Mouse (Mus musculus) midbrain, embryonic 12.5 days (tissue): Measurements from ENCODE around the gene Tmem104. TPM values are rescaled to one million over a fixed set of nuclear protein-coding genes. Genes with fewer than 3 reads are reported as not detected.

Experiments
- ATAC-seq: fragments of 200-750 bp; cut with Nextera tagmentation; 2 replicates; pipeline ENCODE4 v1.8.0; 2017; ENCODE audit warnings: low read depth, moderate TSS enrichment, moderate library complexity; ENCODE audit not compliant: low FRiP score
- H3K27ac ChIP-seq: fragments of 300-500 bp; sonication (generic); replicated peaks from 2 replicates; pipeline ENCODE4 v1.5.1; 2016; ENCODE audit warnings: mild to moderate bottlenecking
- H3K27me3 ChIP-seq: fragments of 300-500 bp; sonication (generic); 2 replicates; pipeline ENCODE4 v1.6.1; 2016; ENCODE audit warnings: mild to moderate bottlenecking
- H3K36me3 ChIP-seq: fragments of 300-500 bp; sonication (generic); 2 replicates; pipeline ENCODE4 v1.6.1; 2016
- H3K4me1 ChIP-seq: fragments of 300-500 bp; sonication (generic); 2 replicates; pipeline ENCODE4 v1.6.1; 2016
- H3K4me2 ChIP-seq: fragments of 300-500 bp; sonication (generic); replicated peaks from 2 replicates; pipeline ENCODE4 v1.6.1; 2016; ENCODE audit warnings: mild to moderate bottlenecking, moderate library complexity
- H3K4me3 ChIP-seq: fragments of 300-500 bp; sonication (generic); 2 replicates; pipeline ENCODE4 v1.5.1; 2016; ENCODE audit warnings: mild to moderate bottlenecking
- H3K9ac ChIP-seq: fragments of 300-500 bp; sonication (generic); replicated peaks from 2 replicates; pipeline ENCODE4 v1.6.1; 2016; ENCODE audit warnings: mild to moderate bottlenecking, moderate library complexity
- H3K9me3 ChIP-seq: fragments of 300-500 bp; sonication (generic); 2 replicates; pipeline ENCODE4 v1.6.1; 2016; ENCODE audit warnings: mild to moderate bottlenecking
- WGBS: fragments of 180-500 bp; shearing (Covaris S2); methylation state at CpG from one replicate; pipeline ENCODE4 v1.1.7; 2016; 5-methylcytosine and 5-hydroxymethylcytosine counted together
- polyA plus RNA-seq: library from polyadenylated mRNA; unstranded; fragments of >200 nt; fragmentation: Nextera tagmentation; extraction: Ambion mirVana; gene quantifications from 2 replicates; pipeline ENCODE4 v1.2.1, GENCODE M21; 2016

Gene Tmem104
- polyA plus RNA-seq, 1 experiment from 2014 or later: 9.2 TPM

DNA sequence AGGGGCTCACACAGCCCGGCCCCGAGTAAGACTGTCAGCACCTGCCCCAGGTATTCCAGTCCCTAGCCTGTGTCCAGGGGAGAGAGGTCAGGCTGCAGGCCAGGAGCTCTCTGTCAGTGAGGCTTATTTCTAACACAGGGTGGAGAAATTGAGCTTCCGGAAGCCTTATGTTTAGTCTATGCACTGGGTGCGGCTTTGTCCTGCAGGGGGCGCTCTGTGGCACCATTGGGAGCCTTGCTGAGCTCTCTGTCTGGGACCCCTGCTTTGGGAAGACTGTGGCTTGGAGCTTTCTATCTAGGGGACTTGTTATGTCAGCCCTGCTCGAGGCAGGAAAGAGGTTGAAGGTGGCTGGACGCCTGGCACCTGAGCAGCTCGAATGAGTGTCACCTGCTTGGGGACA, 37.6 kb downstream of the Tmem104 start:
- peaks cover 59% of the 10 kb centered on the region for H3K4me1 ChIP-seq
- H3K9me3 ChIP-seq: no peaks in the 10 kb centered on the region
- H3K36me3 ChIP-seq: peaks cover 3% of the 10 kb centered on the region; the same call in 1 of the 2 replicates
- peaks cover 20% of the 10 kb centered on the region for H3K27me3 ChIP-seq
- 46% methylated on average over 8 of the region's 8 CpGs for WGBS
- no peak overlapping the region for H3K9ac ChIP-seq
- H3K4me3 ChIP-seq: no peak overlapping the region
- H3K4me2 ChIP-seq: no peak overlapping the region
- no peak overlapping the region for H3K27ac ChIP-seq
- no peak for ATAC-seq

DNA sequence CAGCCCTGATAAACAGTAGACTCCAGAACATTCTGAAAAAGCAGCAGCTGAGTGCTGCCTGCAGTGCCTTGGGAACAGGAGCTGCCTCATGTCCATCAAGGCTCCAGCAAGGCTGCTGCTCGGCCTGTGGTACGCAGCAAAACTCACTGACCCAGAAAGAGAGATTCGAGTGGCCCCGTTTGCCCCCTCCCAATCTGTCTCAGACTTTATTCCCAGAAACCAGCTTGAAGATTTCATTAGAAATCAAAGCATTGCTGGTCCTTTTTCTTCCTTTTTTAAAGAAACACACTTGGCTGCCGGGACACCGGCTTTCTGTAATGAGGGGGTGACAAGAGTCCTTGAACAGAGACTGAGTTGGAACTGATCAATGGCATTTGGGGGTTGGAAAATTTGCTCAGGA, 38.0 kb downstream of the Tmem104 start:
- no peaks in the 10 kb centered on the region for H3K9me3 ChIP-seq
- H3K27me3 ChIP-seq: peaks cover 20% of the 10 kb centered on the region
- no peak overlapping the region for H3K4me3 ChIP-seq
- 62% methylated on average over 6 of the region's 6 CpGs for WGBS
- H3K9ac ChIP-seq: no peak overlapping the region
- H3K4me2 ChIP-seq: no peak overlapping the region
- no peak overlapping the region for H3K27ac ChIP-seq
- peaks cover under 1% of the 10 kb centered on the region; the same call in 1 of the 2 replicates for H3K36me3 ChIP-seq
- peaks cover 60% of the 10 kb centered on the region for H3K4me1 ChIP-seq
- ATAC-seq: no peak

DNA sequence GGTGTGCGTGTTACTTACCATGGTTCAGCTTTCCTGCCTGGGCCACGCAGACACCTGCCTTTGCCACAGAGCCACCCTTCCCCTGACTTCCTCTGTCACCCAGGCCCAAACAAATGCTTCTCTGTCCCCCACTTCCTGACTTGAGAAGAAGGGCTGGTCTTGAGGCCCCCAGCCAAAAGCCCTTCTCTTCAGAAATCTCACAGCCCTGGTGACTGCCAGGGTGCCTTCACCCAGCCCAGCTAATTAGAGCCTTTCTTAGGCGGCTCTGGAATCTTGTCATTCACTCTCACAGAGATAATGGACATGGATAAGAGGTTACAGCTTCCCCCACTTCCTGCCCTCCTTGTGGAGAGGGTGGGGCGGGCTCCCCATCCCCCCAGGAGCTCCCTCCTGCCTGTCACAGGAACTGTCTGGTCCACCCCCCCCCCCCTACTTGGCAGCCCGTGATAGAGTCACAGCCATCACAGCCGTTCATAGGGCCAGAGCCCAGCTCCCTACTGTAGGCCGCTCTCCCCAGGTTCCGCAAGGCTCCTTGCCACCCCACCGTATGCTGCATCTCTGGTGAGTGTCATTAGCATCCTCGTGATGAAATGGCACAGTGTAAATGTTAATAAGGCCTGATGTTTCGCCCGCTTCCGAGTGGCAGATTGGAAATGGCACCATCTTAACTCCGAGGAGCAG, 39.7 kb downstream of the Tmem104 start:
- Histone ChIP-seq H3K9ac (0 out of 2 replicates have a peak overlapping the region, but pooled peaks have one; percentile 6), H3K36me3 (no peaks in the 10 kb centered on the region), H3K4me2 (no peak overlapping the region; the same call in 1 of the 2 replicates), H3K9me3 (no peaks in the 10 kb centered on the region), H3K4me1 (peaks cover 66% of the 10 kb centered on the region), H3K4me3 (no peak overlapping the region), H3K27me3 (peaks cover 20% of the 10 kb centered on the region), H3K27ac (peak overlapping the region; percentile 52; the same call in 1 of the 2 replicates)
- ATAC-seq: peak; percentile 61
- 40% methylated on average over 13 of the region's 14 CpGs for WGBS

DNA sequence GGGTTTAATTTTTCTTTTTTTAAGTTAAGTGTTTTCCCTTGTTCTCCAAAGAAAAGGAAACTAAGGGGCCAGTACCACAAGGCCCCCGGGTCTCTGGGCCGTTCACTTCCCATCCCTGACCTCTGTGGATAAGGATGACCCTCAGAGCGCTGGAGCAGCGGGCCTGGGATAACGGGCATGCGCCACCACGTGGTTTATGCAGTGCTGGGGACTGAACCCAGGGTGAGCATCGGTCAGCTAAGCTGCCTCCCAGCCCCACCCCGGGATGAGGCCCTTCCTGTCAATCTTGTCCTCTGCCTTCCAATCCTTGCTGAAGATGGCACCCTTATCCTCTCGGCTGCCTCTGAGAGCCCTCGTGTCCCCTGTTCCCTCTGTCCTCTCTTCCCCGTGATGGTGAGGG, 40.4 kb downstream of the Tmem104 start:
- H3K4me3 ChIP-seq: no peak overlapping the region
- H3K27ac ChIP-seq: no peak overlapping the region; the same call in 1 of the 2 replicates
- no peaks in the 10 kb centered on the region for H3K36me3 ChIP-seq
- ATAC-seq: no peak
- peaks cover 66% of the 10 kb centered on the region for H3K4me1 ChIP-seq
- peaks cover 20% of the 10 kb centered on the region for H3K27me3 ChIP-seq
- H3K9ac ChIP-seq: peak overlapping the region; percentile 31; the same call in 1 of the 2 replicates
- WGBS: 13% methylated on average over 12 of the region's 12 CpGs
- no peaks in the 10 kb centered on the region for H3K9me3 ChIP-seq
- no peak overlapping the region for H3K4me2 ChIP-seq

DNA sequence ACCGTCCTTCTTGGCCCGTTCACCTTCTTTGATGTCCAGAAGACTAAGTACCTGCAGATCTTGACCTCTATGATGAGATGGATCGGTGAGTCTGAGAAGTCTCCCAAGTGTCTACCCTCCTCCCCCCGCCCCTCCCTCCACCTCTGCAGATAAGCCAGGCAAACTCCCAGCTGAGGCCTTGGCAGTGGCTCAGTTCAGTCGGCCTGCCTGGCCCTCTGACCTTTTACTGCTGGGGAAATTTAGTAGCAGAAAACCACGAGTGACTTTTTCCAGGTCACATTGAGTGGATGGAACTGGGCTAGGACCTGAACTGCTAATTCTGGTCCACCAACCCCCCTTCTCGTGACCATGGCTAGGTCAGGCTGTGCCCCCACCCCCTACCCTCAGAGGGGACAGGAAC, 41.1 kb downstream of the Tmem104 start:
- no peaks in the 10 kb centered on the region for H3K9me3 ChIP-seq
- ATAC-seq: no peak
- H3K27me3 ChIP-seq: peaks cover 20% of the 10 kb centered on the region
- no peaks in the 10 kb centered on the region for H3K36me3 ChIP-seq
- 60% methylated on average over 7 of the region's 7 CpGs for WGBS
- no peak overlapping the region for H3K4me2 ChIP-seq
- H3K27ac ChIP-seq: no peak overlapping the region
- no peak overlapping the region for H3K9ac ChIP-seq
- H3K4me1 ChIP-seq: peaks cover 74% of the 10 kb centered on the region
- no peak overlapping the region for H3K4me3 ChIP-seq

DNA sequence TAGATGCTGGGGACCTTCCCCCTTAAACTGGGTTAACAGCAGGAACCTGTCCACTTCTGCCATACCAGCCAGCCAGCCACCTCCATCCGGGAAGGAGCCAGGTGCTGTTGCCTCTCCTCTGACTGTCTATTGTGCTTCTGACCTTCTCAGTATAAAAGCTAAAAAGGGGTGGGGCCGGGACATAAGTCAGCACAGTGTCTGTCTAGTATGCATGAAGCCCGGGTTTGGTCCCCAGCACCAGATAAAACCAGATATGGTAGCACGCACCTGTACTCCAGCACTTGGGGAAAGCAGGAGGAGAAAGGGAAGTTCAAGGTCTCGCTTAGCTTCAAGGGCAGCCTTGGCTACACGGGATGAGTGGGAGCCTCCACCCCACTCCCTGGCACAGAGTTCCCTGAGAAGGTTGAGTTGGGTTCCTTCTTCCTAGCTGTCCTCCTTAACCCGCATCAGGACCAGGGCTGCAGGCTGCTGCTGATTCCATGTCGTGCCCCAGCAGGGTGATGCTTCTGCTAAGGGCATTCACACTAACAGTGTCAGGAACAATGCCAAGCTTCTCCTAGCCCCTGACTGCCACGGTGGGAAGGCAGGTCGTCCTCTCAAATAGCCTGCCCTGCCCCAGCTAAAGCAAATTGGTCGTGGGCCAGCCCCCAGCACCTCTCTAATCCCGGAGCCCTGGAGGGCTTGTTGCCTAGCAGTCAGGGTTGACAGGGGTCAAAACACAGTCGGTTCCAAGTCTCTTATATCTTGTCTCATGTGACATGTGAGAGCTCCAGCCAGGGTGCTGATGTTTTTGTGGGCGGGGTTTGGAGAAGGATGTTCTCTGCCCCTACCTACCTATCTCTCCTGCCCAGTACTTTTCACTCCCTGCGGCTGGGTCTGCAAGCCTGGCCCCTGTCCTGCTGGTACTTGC, 42.0 kb downstream of the Tmem104 start:
- no peaks in the 10 kb centered on the region for H3K36me3 ChIP-seq
- H3K27me3 ChIP-seq: peaks cover 20% of the 10 kb centered on the region
- no peak overlapping the region for H3K9ac ChIP-seq
- no peak for ATAC-seq
- WGBS: 45% methylated on average over 15 of the region's 15 CpGs
- no peak overlapping the region for H3K4me2 ChIP-seq
- no peak overlapping the region for H3K4me3 ChIP-seq
- peaks cover 82% of the 10 kb centered on the region for H3K4me1 ChIP-seq
- H3K9me3 ChIP-seq: no peaks in the 10 kb centered on the region
- no peak overlapping the region for H3K27ac ChIP-seq

DNA sequence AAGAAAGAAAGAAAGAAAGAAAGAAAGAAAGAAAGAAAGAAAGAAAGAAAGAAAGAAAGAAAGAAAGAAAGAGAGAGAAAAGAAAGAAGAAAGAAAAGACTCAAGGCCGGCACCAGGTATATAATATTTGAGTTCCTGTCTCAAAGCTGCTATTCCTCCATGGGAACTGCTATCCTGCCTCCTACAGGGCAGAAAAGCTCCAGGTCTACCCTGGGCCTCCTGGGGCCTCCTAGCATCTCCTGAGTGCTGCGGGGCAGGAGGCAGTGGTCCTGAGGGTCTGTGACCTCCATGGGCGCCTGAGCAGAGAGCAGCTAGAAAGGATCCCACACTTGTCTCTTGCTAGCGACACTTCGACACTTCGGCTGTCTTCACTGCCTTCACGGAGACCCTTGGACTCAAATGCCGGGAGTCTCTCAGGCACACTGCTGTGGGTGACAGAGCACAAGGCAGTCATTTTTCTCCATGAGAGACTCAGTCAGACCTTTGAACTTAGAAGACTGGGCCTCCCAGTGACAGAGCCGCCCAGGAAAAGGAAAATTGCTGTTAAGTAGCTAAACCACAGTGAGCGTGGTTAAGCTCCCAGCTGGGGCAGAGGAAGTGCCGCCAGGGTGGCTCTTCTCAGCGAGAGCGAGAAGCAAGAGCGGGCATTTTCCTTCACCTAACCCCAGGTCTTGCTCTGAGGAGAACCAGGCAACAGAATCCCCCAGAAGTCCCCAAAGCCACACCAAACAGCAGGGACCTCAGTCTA, 44.1 kb downstream of the Tmem104 start:
- Histone ChIP-seq H3K27me3 (peaks cover 24% of the 10 kb centered on the region), H3K4me1 (peaks cover 81% of the 10 kb centered on the region), H3K27ac (peak overlapping the region; percentile 22; the same call in 1 of the 2 replicates), H3K9me3 (no peaks in the 10 kb centered on the region), H3K36me3 (no peaks in the 10 kb centered on the region), H3K4me2 (0 out of 2 replicates have a peak overlapping the region, but pooled peaks have one; percentile 5), H3K4me3 (no peak overlapping the region), H3K9ac (no peak overlapping the region)
- 57% methylated on average over 14 of the region's 14 CpGs for WGBS
- no peak for ATAC-seq

DNA sequence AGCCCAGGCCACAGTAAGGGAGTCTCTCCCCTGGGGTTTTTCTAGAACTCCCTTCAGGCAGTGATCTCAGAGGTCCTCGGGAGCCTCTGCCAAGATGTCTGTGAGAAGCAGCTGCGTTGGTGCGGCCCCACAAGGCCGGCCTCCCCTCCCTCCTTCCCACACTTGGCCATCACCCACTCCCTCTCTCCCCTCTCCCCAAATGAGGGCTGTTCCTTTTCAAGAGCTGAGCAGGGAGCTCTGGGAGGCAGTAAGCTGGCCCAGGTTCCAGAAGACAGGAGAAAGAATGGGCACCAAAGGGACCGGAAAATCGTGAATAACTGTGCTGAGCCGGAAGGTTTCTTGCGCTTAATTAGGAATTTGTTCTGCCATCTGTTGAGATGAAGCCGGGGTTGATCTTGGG, 44.6 kb downstream of the Tmem104 start:
- Histone ChIP-seq H3K9ac (no peak overlapping the region), H3K4me1 (peaks cover 80% of the 10 kb centered on the region), H3K27me3 (peaks cover 24% of the 10 kb centered on the region), H3K36me3 (no peaks in the 10 kb centered on the region), H3K4me2 (0 out of 2 replicates have a peak overlapping the region, but pooled peaks have one; percentile 5), H3K27ac (peak overlapping the region; percentile 22; the same call in 1 of the 2 replicates), H3K9me3 (no peaks in the 10 kb centered on the region), H3K4me3 (no peak overlapping the region)
- 42% methylated on average over 9 of the region's 9 CpGs for WGBS
- ATAC-seq: no peak

DNA sequence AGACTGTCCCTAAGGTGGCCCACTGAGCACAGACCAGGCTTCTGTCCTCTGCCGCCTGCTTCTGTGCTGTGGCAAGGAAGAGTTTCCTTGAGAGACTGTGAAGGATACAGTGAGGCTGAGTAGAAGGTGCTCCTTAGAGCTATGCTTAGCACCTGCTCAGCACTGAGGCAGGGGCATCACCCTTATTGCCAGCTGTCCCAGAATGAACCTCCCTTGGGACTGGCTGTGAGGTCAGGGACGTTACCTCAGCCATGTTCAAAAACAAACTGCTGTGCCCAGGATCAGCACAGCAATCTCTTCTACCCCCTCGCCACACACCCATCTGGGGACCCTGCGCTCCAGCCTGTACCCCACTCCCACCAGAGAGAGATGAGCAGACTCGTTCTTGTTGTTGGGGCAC, 45.6 kb downstream of the Tmem104 start:
- Histone ChIP-seq H3K36me3 (no peaks in the 10 kb centered on the region), H3K27ac (no peak overlapping the region), H3K4me2 (no peak overlapping the region), H3K9ac (no peak overlapping the region), H3K4me3 (no peak overlapping the region), H3K27me3 (peaks cover 23% of the 10 kb centered on the region), H3K4me1 (peaks cover 70% of the 10 kb centered on the region), H3K9me3 (no peaks in the 10 kb centered on the region)
- no peak for ATAC-seq
- 64% methylated on average over 5 of the region's 5 CpGs for WGBS

DNA sequence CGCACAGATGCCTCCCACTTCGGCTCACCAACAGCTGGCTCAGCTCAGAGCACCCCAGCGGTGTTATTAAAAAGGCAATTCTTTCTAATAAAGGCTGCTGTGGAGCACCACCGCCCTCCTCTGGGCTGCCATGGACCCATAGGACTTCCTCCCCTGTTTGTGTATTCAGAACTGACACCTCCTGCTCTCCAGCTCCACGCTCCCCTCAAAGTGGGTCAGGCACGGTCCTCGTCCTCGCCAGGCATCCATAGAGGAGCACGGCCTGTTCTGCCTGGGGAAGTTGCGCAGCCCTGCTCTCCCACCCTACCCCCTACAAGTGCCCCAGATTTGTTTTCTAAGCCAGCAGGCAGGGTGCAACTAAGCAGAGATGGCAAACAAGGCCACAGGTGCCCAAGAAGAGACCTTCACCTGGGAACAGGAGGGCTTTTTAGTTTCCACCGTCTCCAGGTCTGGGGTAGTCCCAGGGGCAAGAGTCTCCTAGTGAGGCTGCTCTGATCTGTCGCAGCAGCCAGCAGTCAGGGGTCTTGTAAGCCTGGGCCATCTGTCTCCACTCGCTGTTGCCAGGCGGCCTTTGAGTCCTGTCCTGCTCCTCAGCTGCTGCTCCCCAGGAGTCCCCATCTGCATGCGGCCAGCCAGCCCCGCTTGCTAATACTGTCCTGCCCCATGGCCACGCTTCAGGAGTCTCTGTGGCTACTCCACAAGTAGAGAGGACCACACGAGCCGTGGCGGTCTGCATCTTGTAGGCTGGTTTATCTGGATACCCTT, 46.4 kb downstream of the Tmem104 start:
- no peaks in the 10 kb centered on the region for H3K36me3 ChIP-seq
- peak; percentile 68 for ATAC-seq
- H3K9me3 ChIP-seq: no peaks in the 10 kb centered on the region
- H3K4me2 ChIP-seq: no peak overlapping the region
- peaks cover 15% of the 10 kb centered on the region for H3K27me3 ChIP-seq
- no peak overlapping the region for H3K9ac ChIP-seq
- peaks cover 63% of the 10 kb centered on the region for H3K4me1 ChIP-seq
- H3K4me3 ChIP-seq: no peak overlapping the region
- H3K27ac ChIP-seq: peak overlapping the region; percentile 64
- 42% methylated on average over 20 of the region's 20 CpGs for WGBS
